Mouse (Mus musculus): ENCODE measurements around the gene Ccdc114. TPM values are rescaled to one million over a fixed set of nuclear protein-coding genes. Genes with fewer than 3 reads are reported as not detected.
A peak's percentile ranks its signal among the peaks of the same experiment; 100 is the strongest.

Gene Ccdc114
- polyA plus RNA-seq, 1 experiment, result 8.9 TPM

DNA sequence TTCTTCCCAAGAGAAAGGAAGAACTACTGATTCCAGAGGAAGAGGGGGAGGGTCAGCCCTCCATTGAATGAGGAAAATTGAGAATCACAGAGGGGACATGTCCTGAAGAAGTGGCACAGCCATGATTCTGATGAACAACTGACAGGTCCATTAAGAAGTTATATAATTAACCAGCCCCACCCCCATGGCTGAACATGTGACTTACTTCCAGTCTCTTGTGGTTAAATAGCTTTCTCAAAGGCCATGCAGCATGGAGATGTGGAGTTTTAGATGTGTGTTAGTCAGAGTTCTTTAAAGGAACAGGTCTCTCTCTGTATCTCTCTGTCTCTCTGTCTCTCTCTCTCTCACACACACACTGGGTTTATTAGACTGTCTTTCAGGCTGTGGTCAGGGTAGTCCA is 15.5 kb upstream of the Ccdc114 start:
- no peak for TF ChIP-seq CTCF (IDR thresholded peaks at IDR 0.05; ENCODE audit: extremely low read depth, insufficient read length, insufficient replicate concordance, low read depth, low read length)
- TF ChIP-seq POLR2A (IDR thresholded peaks at IDR 0.05; ENCODE audit: low read depth, low read length), result no peak
- no peak overlapping the region for H3K4me3 ChIP-seq (ENCODE audit: low read depth, low read length)

GRCm38 (mm10) chr7:45909145-45909544 is 14.7 kb upstream of the Ccdc114 start:
- TF ChIP-seq CTCF (IDR thresholded peaks at IDR 0.05; ENCODE audit: extremely low read depth, insufficient read length, insufficient replicate concordance, low read depth, low read length), result no peak
- no peak for TF ChIP-seq POLR2A (IDR thresholded peaks at IDR 0.05; ENCODE audit: low read depth, low read length)
- 95% methylated on average over 16 of the region's 16 CpGs for WGBS
- H3K4me1 ChIP-seq (ENCODE audit: control insufficient read depth, insufficient read depth, insufficient read length, low read length), result peaks cover 5% of the 10 kb centered on the region; the same call in 1 of the 2 replicates
- no peak overlapping the region for H3K27ac ChIP-seq (ENCODE audit: insufficient read depth, low read depth, low read length)
- no peak overlapping the region for H3K4me3 ChIP-seq (ENCODE audit: low read depth, low read length)
- H3K36me3 ChIP-seq (ENCODE audit: control insufficient read depth, insufficient read depth, low read length), result peaks cover 24% of the 10 kb centered on the region
- no peaks in the 10 kb centered on the region for H3K27me3 ChIP-seq (ENCODE audit: control insufficient read depth, insufficient read depth, low read length)

More for the DNA sequence above, 15.5 kb upstream of the Ccdc114 start:
- H3K27ac ChIP-seq (ENCODE audit: insufficient read depth, low read depth, low read length), result no peak overlapping the region
- H3K27me3 ChIP-seq (ENCODE audit: control insufficient read depth, insufficient read depth, low read length), result no peaks in the 10 kb centered on the region
- peaks cover 5% of the 10 kb centered on the region; the same call in 1 of the 2 replicates for H3K4me1 ChIP-seq (ENCODE audit: control insufficient read depth, insufficient read depth, insufficient read length, low read length)
- peaks cover 22% of the 10 kb centered on the region for H3K36me3 ChIP-seq (ENCODE audit: control insufficient read depth, insufficient read depth, low read length)

GRCm38 (mm10) chr7:45914067-45914466 is 9.8 kb upstream of the Ccdc114 start:
- 92% methylated on average over 6 of the region's 6 CpGs for WGBS
- H3K36me3 ChIP-seq (ENCODE audit: control insufficient read depth, insufficient read depth, low read length), result peaks cover 19% of the 10 kb centered on the region
- H3K4me1 ChIP-seq (ENCODE audit: control insufficient read depth, insufficient read depth, insufficient read length, low read length), result peaks cover 26% of the 10 kb centered on the region
- no peak overlapping the region for H3K4me3 ChIP-seq (ENCODE audit: low read depth, low read length)
- H3K27ac ChIP-seq (ENCODE audit: insufficient read depth, low read depth, low read length), result no peak overlapping the region
- H3K27me3 ChIP-seq (ENCODE audit: control insufficient read depth, insufficient read depth, low read length), result no peaks in the 10 kb centered on the region
- no peak for TF ChIP-seq POLR2A (IDR thresholded peaks at IDR 0.05; ENCODE audit: low read depth, low read length)
- TF ChIP-seq CTCF (IDR thresholded peaks at IDR 0.05; ENCODE audit: extremely low read depth, insufficient read length, insufficient replicate concordance, low read depth, low read length), result no peak

DNA sequence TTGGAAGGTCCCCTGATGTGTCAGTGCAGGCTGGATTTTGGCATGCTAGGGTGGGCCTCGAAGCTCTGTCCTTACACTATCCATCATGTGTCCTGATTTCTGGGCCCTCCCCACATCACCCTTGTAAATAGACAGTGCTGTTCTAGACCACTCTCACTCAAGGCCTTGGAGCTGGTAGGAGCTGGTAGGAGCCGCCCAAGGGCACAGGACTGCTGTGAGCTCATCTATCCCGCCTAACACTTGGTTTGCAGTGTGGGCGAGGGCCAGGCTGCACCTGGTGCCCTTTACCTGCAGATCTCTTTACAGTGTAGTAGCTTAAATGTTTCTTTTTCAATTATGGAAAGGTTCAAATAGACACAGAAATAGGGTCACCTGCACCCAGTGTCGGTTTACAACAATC is 8.9 kb upstream of the Ccdc114 start:
- no peak overlapping the region for H3K4me3 ChIP-seq (ENCODE audit: low read depth, low read length)
- peaks cover 25% of the 10 kb centered on the region for H3K4me1 ChIP-seq (ENCODE audit: control insufficient read depth, insufficient read depth, insufficient read length, low read length)
- 68% methylated on average over 5 of the region's 5 CpGs for WGBS
- peaks cover 9% of the 10 kb centered on the region for H3K36me3 ChIP-seq (ENCODE audit: control insufficient read depth, insufficient read depth, low read length)
- no peak for TF ChIP-seq POLR2A (IDR thresholded peaks at IDR 0.05; ENCODE audit: low read depth, low read length)
- TF ChIP-seq CTCF (IDR thresholded peaks at IDR 0.05; ENCODE audit: extremely low read depth, insufficient read length, insufficient replicate concordance, low read depth, low read length), result no peak
- no peaks in the 10 kb centered on the region for H3K27me3 ChIP-seq (ENCODE audit: control insufficient read depth, insufficient read depth, low read length)
- H3K27ac ChIP-seq (ENCODE audit: insufficient read depth, low read depth, low read length), result no peak overlapping the region

- TF ChIP-seq CTCF (IDR thresholded peaks at IDR 0.05; ENCODE audit: extremely low read depth, insufficient read length, insufficient replicate concordance, low read depth, low read length) (no peak), POLR2A (IDR thresholded peaks at IDR 0.05; ENCODE audit: low read depth, low read length) (no peak)
- Histone ChIP-seq H3K27ac (ENCODE audit: insufficient read depth, low read depth, low read length) (peak overlapping the region; percentile 42; the same call in 1 of the 2 replicates), H3K27me3 (ENCODE audit: control insufficient read depth, insufficient read depth, low read length) (no peaks in the 10 kb centered on the region), H3K4me1 (ENCODE audit: control insufficient read depth, insufficient read depth, insufficient read length, low read length) (peaks cover 27% of the 10 kb centered on the region), H3K36me3 (ENCODE audit: control insufficient read depth, insufficient read depth, low read length) (peaks cover 5% of the 10 kb centered on the region), H3K4me3 (ENCODE audit: low read depth, low read length) (peak overlapping the region; percentile 52)
- 29% methylated on average over 26 of the region's 26 CpGs for WGBS
Observed at GRCm38 (mm10) chr7:45916056-45917003, 7.5 kb upstream of the Ccdc114 start.

DNA sequence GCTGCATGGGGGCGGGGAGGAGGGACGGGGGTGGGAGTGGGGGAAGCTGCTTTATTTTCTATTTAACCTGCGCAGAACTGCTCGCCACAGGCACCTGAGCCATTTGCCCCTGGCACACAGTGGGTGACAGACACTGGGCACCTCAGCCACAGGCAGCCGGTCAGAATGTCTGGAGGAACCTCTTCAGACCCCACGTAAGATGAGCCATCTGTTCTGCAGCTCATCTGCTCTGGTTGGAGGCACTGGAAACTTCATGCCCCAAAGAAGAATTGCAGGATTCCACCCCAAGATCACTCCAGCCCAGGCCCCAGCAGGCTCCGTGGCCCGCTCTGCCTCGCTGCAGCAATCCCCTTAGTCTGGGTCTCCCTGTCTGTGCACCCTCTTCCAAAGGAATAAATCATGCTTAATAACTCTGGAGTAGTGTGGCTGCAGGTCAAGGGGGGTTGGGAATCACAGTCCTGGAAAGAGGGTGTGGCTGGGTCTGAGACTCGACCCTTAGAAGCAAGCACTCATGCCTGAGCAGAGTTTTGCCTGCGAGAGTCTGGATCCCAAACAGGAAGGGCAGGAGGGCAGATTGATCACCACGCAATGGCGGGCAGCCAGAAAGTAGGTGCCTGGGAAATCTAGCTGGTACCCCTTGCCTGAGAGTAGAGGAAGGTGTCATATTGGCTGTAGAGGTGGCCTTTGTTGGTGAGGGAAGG is 6.7 kb upstream of the Ccdc114 start:
- H3K27ac ChIP-seq (ENCODE audit: insufficient read depth, low read depth, low read length), result peak overlapping the region; percentile 73
- WGBS, result 13% methylated on average over 13 of the region's 13 CpGs
- H3K4me3 ChIP-seq (ENCODE audit: low read depth, low read length), result peak overlapping the region; percentile 14; the same call in 1 of the 2 replicates
- peaks cover 2% of the 10 kb centered on the region for H3K36me3 ChIP-seq (ENCODE audit: control insufficient read depth, insufficient read depth, low read length)
- H3K4me1 ChIP-seq (ENCODE audit: control insufficient read depth, insufficient read depth, insufficient read length, low read length), result peaks cover 30% of the 10 kb centered on the region
- TF ChIP-seq CTCF (IDR thresholded peaks at IDR 0.05; ENCODE audit: extremely low read depth, insufficient read length, insufficient replicate concordance, low read depth, low read length), result no peak
- no peak for TF ChIP-seq POLR2A (IDR thresholded peaks at IDR 0.05; ENCODE audit: low read depth, low read length)
- no peaks in the 10 kb centered on the region for H3K27me3 ChIP-seq (ENCODE audit: control insufficient read depth, insufficient read depth, low read length)

DNA sequence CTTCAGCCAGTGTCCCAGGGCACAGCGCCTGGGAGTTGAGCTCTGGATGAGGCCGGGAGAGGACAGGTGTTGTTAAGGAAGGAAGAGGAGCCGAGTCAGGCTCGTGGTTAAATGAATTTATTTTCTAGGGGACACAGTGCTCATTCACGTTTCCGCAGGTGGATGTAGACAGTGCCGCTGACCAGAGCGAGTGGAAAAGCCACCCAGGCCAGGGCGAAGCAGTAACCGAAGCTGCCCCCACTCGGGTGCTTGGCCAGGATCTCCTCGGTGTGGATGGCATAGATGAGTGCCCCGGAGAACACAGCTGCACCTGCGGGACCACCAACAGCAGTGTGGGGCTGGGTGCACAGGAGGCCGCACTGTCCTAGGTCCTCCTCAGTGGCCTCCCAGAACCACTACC is 5.9 kb upstream of the Ccdc114 start:
- TF ChIP-seq POLR2A (IDR thresholded peaks at IDR 0.05; ENCODE audit: low read depth, low read length) (no peak), CTCF (IDR thresholded peaks at IDR 0.05; ENCODE audit: extremely low read depth, insufficient read length, insufficient replicate concordance, low read depth, low read length) (no peak)
- WGBS, result 65% methylated on average over 15 of the region's 15 CpGs
- peaks cover 2% of the 10 kb centered on the region for H3K36me3 ChIP-seq (ENCODE audit: control insufficient read depth, insufficient read depth, low read length)
- H3K4me1 ChIP-seq (ENCODE audit: control insufficient read depth, insufficient read depth, insufficient read length, low read length), result peaks cover 35% of the 10 kb centered on the region
- H3K27me3 ChIP-seq (ENCODE audit: control insufficient read depth, insufficient read depth, low read length), result no peaks in the 10 kb centered on the region
- H3K4me3 ChIP-seq (ENCODE audit: low read depth, low read length), result peak overlapping the region; percentile 22; the same call in 1 of the 2 replicates
- H3K27ac ChIP-seq (ENCODE audit: insufficient read depth, low read depth, low read length), result peak overlapping the region; percentile 73

Measured in small intestine, adult 2 months (tissue).